Mouse (Mus musculus) midbrain, embryonic 14.5 days (tissue): ENCODE measurements around the gene Srsf9. TPM values are rescaled to one million over a fixed set of nuclear protein-coding genes. Genes with fewer than 3 reads are reported as not detected.

Experiments used
- ATAC-seq: fragments of 200-750 bp; cut with Nextera tagmentation; 2 replicates; pipeline ENCODE4 v1.8.0; 2017; ENCODE audit warnings: moderate number of reproducible peaks, moderate library complexity; ENCODE audit not compliant: low FRiP score, low TSS enrichment
- DNase-seq: peaks from one replicate; pipeline ENCODE4 v3.0.0-alpha.2; 2015
- H3K27ac ChIP-seq: fragments of 300-500 bp; sonication (generic); replicated peaks from 2 replicates; pipeline ENCODE4 v1.5.1; 2014; ENCODE audit warnings: mild to moderate bottlenecking, low read depth, low read length, moderate library complexity
- H3K27me3 ChIP-seq: fragments of 300-500 bp; sonication (generic); 2 replicates; pipeline ENCODE4 v1.6.1; 2014; ENCODE audit warnings: low read length, control low read depth, mixed read lengths; ENCODE audit not compliant: control insufficient read depth, insufficient read depth
- H3K36me3 ChIP-seq: fragments of 300-500 bp; sonication (generic); 2 replicates; pipeline ENCODE4 v1.6.1; 2014; ENCODE audit warnings: low read length, control low read depth; ENCODE audit not compliant: control insufficient read depth, insufficient read depth
- H3K4me1 ChIP-seq: fragments of 300-500 bp; sonication (generic); 2 replicates; pipeline ENCODE4 v1.6.1; 2014; ENCODE audit warnings: mild to moderate bottlenecking, antibody characterized with exemption, low read length, control low read depth; ENCODE audit not compliant: control insufficient read depth, insufficient read depth
- H3K4me2 ChIP-seq: fragments of 300-500 bp; sonication (generic); 2 replicates; pipeline ENCODE4 v1.6.1; 2014; ENCODE audit warnings: mild to moderate bottlenecking, low read length, moderate library complexity
- H3K4me3 ChIP-seq: fragments of 300-500 bp; sonication (generic); replicated peaks from 2 replicates; pipeline ENCODE4 v1.5.1; 2014; ENCODE audit warnings: low read depth, low read length
- H3K9ac ChIP-seq: fragments of 300-500 bp; sonication (generic); replicated peaks from 2 replicates; pipeline ENCODE4 v1.6.1; 2014; ENCODE audit warnings: mild to moderate bottlenecking, low read length, moderate library complexity
- H3K9me3 ChIP-seq: fragments of 300-500 bp; sonication (generic); 2 replicates; pipeline ENCODE4 v1.6.1; 2016; ENCODE audit warnings: low read length, control low read depth, mixed read lengths; ENCODE audit not compliant: control insufficient read depth
- WGBS: fragments of 180-500 bp; shearing (Covaris S2); extraction: QIAGEN DNeasy Blood & Tissue Kit; methylation state at CpG from one replicate; pipeline ENCODE4 v1.1.7; 2014; 5-methylcytosine and 5-hydroxymethylcytosine counted together
- polyA plus RNA-seq: library from polyadenylated mRNA; unstranded; fragments of >200 nt; fragmentation: Nextera tagmentation; extraction: Ambion mirVana; gene quantifications from 2 replicates; pipeline ENCODE4 v1.2.1, GENCODE M21; 2014

Gene Srsf9
- polyA plus RNA-seq, 1 experiment from 2014 or later = 150 TPM

DNA sequence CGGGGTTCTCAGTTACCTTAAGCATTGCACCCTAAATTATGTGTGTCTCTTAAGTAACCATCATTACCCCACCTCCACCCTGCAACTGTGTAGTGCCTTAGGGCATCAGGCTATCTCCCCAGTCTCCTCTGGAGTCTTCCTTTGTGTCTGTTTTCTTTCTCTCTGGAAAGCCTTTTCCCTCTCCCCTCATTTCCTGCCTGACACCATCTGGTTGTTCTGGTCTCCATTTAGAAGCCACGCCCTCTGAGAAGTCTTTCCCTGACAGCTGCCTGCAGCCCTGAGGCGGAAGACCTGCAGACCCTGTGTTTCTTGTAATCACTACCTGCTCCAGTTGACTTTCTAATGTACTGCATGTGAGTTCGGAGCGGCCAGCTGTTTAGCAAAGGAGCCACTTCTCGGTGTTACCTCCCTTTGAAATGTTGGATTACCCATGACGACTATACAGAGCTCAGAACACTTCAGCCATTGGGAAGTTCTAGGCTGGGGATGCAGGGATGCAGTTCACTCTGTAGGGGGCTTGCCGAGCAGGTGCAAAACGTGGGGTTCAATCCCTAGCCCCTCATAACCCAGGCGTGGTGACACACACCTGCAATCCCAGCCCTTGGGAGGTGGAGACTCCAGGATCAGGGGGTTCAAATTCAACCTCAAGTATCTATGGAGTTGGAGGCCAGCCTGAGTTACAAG is 9.2 kb upstream of the Srsf9 start:
- peak overlapping the region; percentile 71 for H3K27ac ChIP-seq
- ATAC-seq (no peak; the same call in 1 of the 2 replicates), DNase-seq (peak; percentile 66)
- peaks cover 28% of the 10 kb centered on the region for H3K4me1 ChIP-seq
- no peak overlapping the region for H3K4me3 ChIP-seq
- no peaks in the 10 kb centered on the region for H3K9me3 ChIP-seq
- H3K27me3 ChIP-seq = no peaks in the 10 kb centered on the region
- H3K9ac ChIP-seq = no peak overlapping the region
- peak overlapping the region; percentile 3; the same call in 1 of the 2 replicates for H3K4me2 ChIP-seq
- H3K36me3 ChIP-seq = no peaks in the 10 kb centered on the region
- WGBS = 8% methylated on average over 10 of the region's 10 CpGs

- peak; percentile 46; the same call in 1 of the 2 replicates for ATAC-seq
- Histone ChIP-seq H3K27me3 (no peaks in the 10 kb centered on the region), H3K4me1 (peaks cover 28% of the 10 kb centered on the region), H3K27ac (peak overlapping the region; percentile 57), H3K4me2 (peak overlapping the region; percentile 75), H3K36me3 (no peaks in the 10 kb centered on the region), H3K9ac (peak overlapping the region; percentile 26; the same call in 1 of the 2 replicates), H3K9me3 (no peaks in the 10 kb centered on the region), H3K4me3 (peak overlapping the region; percentile 34)
- under 1% methylated on average over 22 of the region's 22 CpGs for WGBS
- DNase-seq = peak; percentile 83
Observed at GRCm38 (mm10) chr5:115319004-115319940, 7.7 kb upstream of the Srsf9 start.

DNA sequence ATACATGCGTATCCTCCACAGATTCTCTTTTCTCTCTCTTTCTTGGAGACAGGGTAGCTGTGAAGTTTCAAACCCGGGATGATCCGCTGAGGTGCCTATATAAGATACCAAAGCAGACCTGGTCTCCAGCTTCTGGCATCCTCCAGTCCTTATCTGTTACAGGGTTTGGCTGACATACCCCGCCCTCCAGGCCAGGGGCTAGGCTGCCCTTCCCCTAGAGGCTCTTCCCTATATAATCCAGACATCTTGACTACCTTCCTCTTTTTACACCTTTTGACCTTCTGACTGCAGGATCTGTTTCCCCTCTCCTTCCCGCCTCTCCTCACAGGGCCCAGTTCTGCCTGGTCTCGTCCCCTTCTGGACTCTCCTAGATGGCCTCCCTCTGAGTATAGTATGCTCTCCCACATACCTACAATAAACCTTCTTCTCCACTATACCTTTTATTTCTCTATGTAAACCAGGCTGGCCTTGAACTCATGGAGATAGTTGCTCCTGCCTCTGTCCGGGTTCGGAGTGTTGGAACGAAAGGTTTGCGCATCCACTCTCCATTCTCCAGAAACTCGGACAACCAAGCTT is 633 bp upstream of the Srsf9 start:
- H3K27me3 ChIP-seq = no peaks in the 10 kb centered on the region
- H3K27ac ChIP-seq = peak overlapping the region; percentile 86
- H3K4me2 ChIP-seq = peak overlapping the region; percentile 86
- no peaks in the 10 kb centered on the region for H3K9me3 ChIP-seq
- DNase-seq (no peak), ATAC-seq (peak; percentile 35)
- H3K4me3 ChIP-seq = peak overlapping the region; percentile 92
- H3K36me3 ChIP-seq = peaks cover 15% of the 10 kb centered on the region
- peaks cover 19% of the 10 kb centered on the region for H3K4me1 ChIP-seq
- H3K9ac ChIP-seq = peak overlapping the region; percentile 92
- WGBS = 29% methylated on average over 11 of the region's 11 CpGs

GRCm38 (mm10) chr5:115327610-115328548 is 902 bp downstream of the Srsf9 start:
- Histone ChIP-seq H3K4me2 (peak overlapping the region; percentile 86), H3K4me1 (peaks cover 19% of the 10 kb centered on the region), H3K36me3 (peaks cover 30% of the 10 kb centered on the region), H3K9me3 (no peaks in the 10 kb centered on the region), H3K9ac (peak overlapping the region; percentile 92), H3K4me3 (peak overlapping the region; percentile 92), H3K27me3 (no peaks in the 10 kb centered on the region), H3K27ac (peak overlapping the region; percentile 86)
- DNase-seq (peak; percentile 43), ATAC-seq (peak; percentile 35; the same call in 1 of the 2 replicates)
- under 1% methylated on average over 55 of the region's 55 CpGs for WGBS

- Histone ChIP-seq H3K4me3 (no peak overlapping the region), H3K9me3 (no peaks in the 10 kb centered on the region), H3K4me2 (no peak overlapping the region), H3K27me3 (no peaks in the 10 kb centered on the region), H3K9ac (no peak overlapping the region), H3K4me1 (peaks cover 15% of the 10 kb centered on the region), H3K36me3 (peaks cover 61% of the 10 kb centered on the region), H3K27ac (no peak overlapping the region)
- WGBS = 93% methylated on average over 9 of the region's 9 CpGs
- no peak for DNase-seq
- no peak for ATAC-seq
Observed at GRCm38 (mm10) chr5:115330955-115331354, 4.0 kb downstream of the Srsf9 start.

DNA sequence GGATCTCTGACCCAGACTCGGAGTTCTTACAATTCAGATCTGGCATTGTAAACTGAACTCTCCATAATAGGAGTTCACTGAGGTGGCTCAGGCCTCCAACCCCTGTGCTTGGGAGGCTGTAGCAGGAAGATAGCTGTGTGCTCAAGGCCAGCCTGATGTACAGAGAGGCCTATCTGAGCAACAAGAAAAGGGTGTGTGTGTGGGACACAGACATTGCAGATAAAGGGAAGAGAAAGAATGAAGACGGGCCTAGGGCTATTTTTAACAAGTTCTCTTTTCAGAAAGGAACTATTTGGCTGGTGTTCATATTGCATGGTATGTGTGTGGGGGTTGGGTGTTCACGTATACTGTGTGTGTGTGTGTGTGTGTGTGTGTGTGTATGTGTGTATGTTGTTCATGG is 6.6 kb downstream of the Srsf9 start:
- ATAC-seq (no peak), DNase-seq (no peak)
- Histone ChIP-seq H3K4me3 (no peak overlapping the region), H3K36me3 (peaks cover 66% of the 10 kb centered on the region), H3K4me1 (peaks cover 9% of the 10 kb centered on the region; the same call in 1 of the 2 replicates), H3K27ac (no peak overlapping the region), H3K27me3 (no peaks in the 10 kb centered on the region), H3K9ac (no peak overlapping the region), H3K9me3 (no peaks in the 10 kb centered on the region), H3K4me2 (no peak overlapping the region)
- WGBS = 85% methylated on average over 3 of the region's 3 CpGs

- H3K9me3 ChIP-seq = no peaks in the 10 kb centered on the region
- H3K4me3 ChIP-seq = peak overlapping the region; percentile 84
- peak overlapping the region; percentile 61 for H3K4me2 ChIP-seq
- peak overlapping the region; percentile 81; the same call in 1 of the 2 replicates for H3K9ac ChIP-seq
- H3K27me3 ChIP-seq = no peaks in the 10 kb centered on the region
- WGBS = 35% methylated on average over 7 of the region's 7 CpGs
- DNase-seq (no peak), ATAC-seq (no peak)
- H3K4me1 ChIP-seq = peaks cover 16% of the 10 kb centered on the region
- H3K27ac ChIP-seq = no peak overlapping the region
- peaks cover 41% of the 10 kb centered on the region for H3K36me3 ChIP-seq
Observed at GRCm38 (mm10) chr5:115340007-115340406, 13.0 kb downstream of the Srsf9 start.
